Mouse (Mus musculus): ENCODE measurements at regions not wholly inside any gene's neighbourhood (a gene's known extent, or its start where the extent isn't known, plus 50 kb on each side); places are given as distances from the start of the nearest gene placed in this dataset.

DNA sequence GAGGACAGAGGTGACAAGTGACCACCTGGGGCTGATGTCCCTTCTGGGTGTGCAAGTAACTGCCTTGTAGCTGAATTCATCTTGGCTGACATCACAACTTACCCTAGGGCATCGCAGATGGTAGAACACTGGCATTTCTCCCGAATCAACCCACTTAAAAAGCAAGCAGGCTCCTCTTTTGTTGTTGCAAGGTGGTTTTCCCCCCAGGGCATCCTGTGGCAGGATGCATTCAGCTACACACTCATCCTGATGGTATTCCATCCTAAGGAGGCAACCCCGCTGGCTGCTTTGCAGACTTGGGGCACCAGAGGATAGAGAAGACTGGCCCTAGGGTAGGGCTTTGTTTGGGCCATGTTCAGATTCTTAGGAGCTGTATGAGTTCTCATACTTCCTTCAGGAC, 97.6 kb upstream of the Sel1l start:
- TF ChIP-seq EP300 (IDR thresholded peaks at IDR 0.05; ENCODE audit: low read depth in 1 of 2, low read length in 2 of 2), result no peak
- no peak for TF ChIP-seq POLR2AphosphoS5 (IDR thresholded peaks at IDR 0.05; ENCODE audit: borderline replicate concordance, low read depth, low read length)
- no peak for TF ChIP-seq POLR2A (IDR thresholded peaks at IDR 0.05; ENCODE audit: control insufficient read depth in 1 of 2, insufficient read depth in 1 of 2, low read depth in 1 of 2, low read length in 2 of 2, poor library complexity in 1 of 2)
- TF ChIP-seq SMC3 (IDR thresholded peaks at IDR 0.05; ENCODE audit: low read depth, low read length), result no peak
- TF ChIP-seq ZC3H11A (IDR thresholded peaks at IDR 0.05; ENCODE audit: low read depth, low read length), result no peak
- TF ChIP-seq MXI1 (IDR thresholded peaks at IDR 0.05; ENCODE audit: low read depth, low read length), result no peak
- no peak for TF ChIP-seq ZNF384 (IDR thresholded peaks at IDR 0.05; ENCODE audit: low read depth, low read length)
- no peak for TF ChIP-seq BHLHE40 (IDR thresholded peaks at IDR 0.05; ENCODE audit: borderline replicate concordance, low read depth, low read length)
- TF ChIP-seq POLR2AphosphoS2 (IDR thresholded peaks at IDR 0.05; ENCODE audit: low read length), result no peak
- no peak for TF ChIP-seq GABPA (IDR thresholded peaks at IDR 0.05; ENCODE audit: low read depth, low read length)
- TF ChIP-seq TBP (IDR thresholded peaks at IDR 0.05; ENCODE audit: low read depth, low read length), result no peak
- TF ChIP-seq E2F4 (IDR thresholded peaks at IDR 0.05; ENCODE audit: borderline replicate concordance, low read depth, low read length), result no peak
- no peak for TF ChIP-seq MAFK (IDR thresholded peaks at IDR 0.05; ENCODE audit: borderline replicate concordance, low read depth, low read length)
- no peak for TF ChIP-seq RAD21 (IDR thresholded peaks at IDR 0.05; ENCODE audit: low read depth, low read length)
- Histone ChIP-seq H3K79me2 (ENCODE audit: control insufficient read depth, insufficient read depth, low read length, poor library complexity) (no peaks in the 10 kb centered on the region), H3K27ac (ENCODE audit: control insufficient read depth, low read depth, low read length) (no peak overlapping the region), H3K36me3 (ENCODE audit: control insufficient read depth in 1 of 2, insufficient read depth in 2 of 2, low read length in 2 of 2) (no peaks in the 10 kb centered on the region), H3K9ac (ENCODE audit: control insufficient read depth, low read depth, low read length, poor library complexity, severe bottlenecking) (no peak overlapping the region), H3K4me3 (ENCODE audit: control insufficient read depth in 1 of 2, insufficient read depth in 1 of 2, low read depth in 2 of 2, low read length in 2 of 2) (no peak overlapping the region), H3K27me3 (ENCODE audit: control insufficient read depth in 1 of 2, insufficient read depth in 2 of 2, low read length in 2 of 2) (no peaks in the 10 kb centered on the region), H3K4me1 (ENCODE audit: control insufficient read depth in 1 of 2, insufficient read depth in 2 of 2, low read length in 2 of 2) (no peaks in the 10 kb centered on the region), H3K9me3 (replicated peaks; ENCODE audit: insufficient read depth, low read length) (no peaks in the 10 kb centered on the region)
- DNase-seq (ENCODE audit: low read depth, low spot score), result no peak

DNA sequence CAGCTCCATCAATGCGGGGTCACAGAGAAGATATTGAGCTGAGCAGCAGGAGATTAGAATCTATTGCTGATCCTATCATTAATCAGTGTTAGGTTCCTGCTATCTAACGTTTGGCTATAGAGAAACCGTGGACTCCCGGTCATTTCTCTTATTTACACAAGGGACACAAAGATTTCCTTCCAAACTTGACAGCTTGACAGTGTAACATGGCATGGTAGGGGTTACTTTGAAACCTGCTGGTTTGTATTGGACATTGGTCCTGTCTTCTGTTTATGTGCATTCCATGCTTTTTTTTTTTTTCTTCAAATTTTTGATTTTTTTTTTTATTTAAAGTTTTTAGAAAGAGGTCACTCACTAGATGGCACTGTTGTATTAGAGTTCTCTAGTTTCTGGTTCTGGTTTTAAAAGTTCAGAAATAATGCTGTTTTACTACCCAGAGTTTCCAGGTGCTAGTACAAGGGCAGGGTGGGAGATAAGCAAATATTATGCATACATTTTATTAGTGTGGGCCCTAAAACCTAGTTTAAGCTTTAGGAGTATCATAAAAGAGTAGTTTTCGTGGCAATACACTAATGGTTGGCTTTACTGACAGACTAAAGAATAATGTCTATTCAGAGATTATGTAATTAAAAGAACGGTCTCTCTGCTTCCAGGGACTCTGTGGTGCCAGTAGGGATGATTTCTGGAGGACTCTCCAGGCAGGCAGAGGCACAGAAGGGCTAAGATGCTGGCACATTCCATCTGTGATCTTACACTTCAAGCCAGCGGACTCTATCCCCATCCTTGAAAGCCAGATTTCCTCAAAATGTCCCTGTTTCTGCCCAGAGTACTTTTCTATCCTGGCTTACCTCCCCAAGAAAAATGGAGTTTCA, 83.8 kb upstream of the Sel1l start:
- no peaks in the 10 kb centered on the region for H3K4me1 ChIP-seq (ENCODE audit: control insufficient read depth in 1 of 2, insufficient read depth in 2 of 2, low read length in 2 of 2)
- no peak overlapping the region for H3K27ac ChIP-seq (ENCODE audit: control insufficient read depth, low read depth, low read length)
- no peak overlapping the region for H3K4me3 ChIP-seq (ENCODE audit: control insufficient read depth in 1 of 2, insufficient read depth in 1 of 2, low read depth in 2 of 2, low read length in 2 of 2)
- DNase-seq (ENCODE audit: low read depth, low spot score), result peak; percentile 3
- TF ChIP-seq JUND (IDR thresholded peaks at IDR 0.05; ENCODE audit: low read depth, low read length), result no peak
- peak; percentile 25 for TF ChIP-seq RAD21 (IDR thresholded peaks at IDR 0.05; ENCODE audit: low read depth, low read length)
- H3K9me3 ChIP-seq (replicated peaks; ENCODE audit: insufficient read depth, low read length), result no peaks in the 10 kb centered on the region
- H3K9ac ChIP-seq (ENCODE audit: control insufficient read depth, low read depth, low read length, poor library complexity, severe bottlenecking), result no peak overlapping the region
- H3K36me3 ChIP-seq (ENCODE audit: control insufficient read depth in 1 of 2, insufficient read depth in 2 of 2, low read length in 2 of 2), result no peaks in the 10 kb centered on the region
- H3K79me2 ChIP-seq (ENCODE audit: control insufficient read depth, insufficient read depth, low read length, poor library complexity), result no peaks in the 10 kb centered on the region
- H3K27me3 ChIP-seq (ENCODE audit: control insufficient read depth in 1 of 2, insufficient read depth in 2 of 2, low read length in 2 of 2), result no peaks in the 10 kb centered on the region
